Mouse (Mus musculus): ENCODE measurements around the gene Lfng. TPM values are rescaled to one million over a fixed set of nuclear protein-coding genes. Genes with fewer than 3 reads are reported as not detected.

The Lfng gene
- total and polyA plus RNA-seq, 3 experiments: 11.2 to 14.1 TPM; not detected in 1

DNA sequence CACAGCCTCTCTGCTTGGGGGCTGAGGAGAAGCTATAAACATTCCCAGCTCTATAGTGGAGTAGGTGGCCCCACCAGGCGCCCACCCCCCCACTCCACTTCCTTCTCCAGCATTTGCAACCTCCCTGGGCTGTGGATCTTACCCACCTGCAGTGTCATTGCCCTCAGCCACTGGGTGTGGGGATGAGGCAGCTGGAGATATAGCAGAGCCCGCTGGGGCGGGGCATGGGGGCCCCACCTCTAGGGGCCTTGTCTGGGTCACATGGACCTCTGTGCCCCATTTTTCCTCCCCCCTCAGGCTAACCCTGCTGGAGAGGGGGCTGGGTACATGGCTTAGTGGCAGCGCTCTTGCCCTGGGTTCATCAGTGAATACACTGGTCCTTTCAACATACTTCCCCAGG is 42.2 kb upstream of the Lfng start, which contains the start of gene Grifin:
Gene Grifin, minus strand, starts transcription at position 176 of the 400 bp plus-strand sequence.
- H3K4me1 ChIP-seq (ENCODE audit: control insufficient read depth in 1 of 2, insufficient read depth in 2 of 2, low read length in 2 of 2): peaks cover 5 to 16% of the 10 kb centered on the region in 2 experiments; a peak in 3 of 4 replicates
- H3K27ac ChIP-seq (ENCODE audit: control insufficient read depth, low read depth, low read length): no peak within 1 kb of the TSS
- peaks cover 0 to 5% of the 10 kb centered on the region in 2 experiments; a peak in 2 of 4 replicates for H3K36me3 ChIP-seq (ENCODE audit: control insufficient read depth in 1 of 2, insufficient read depth in 2 of 2, low read length in 2 of 2)

DNA sequence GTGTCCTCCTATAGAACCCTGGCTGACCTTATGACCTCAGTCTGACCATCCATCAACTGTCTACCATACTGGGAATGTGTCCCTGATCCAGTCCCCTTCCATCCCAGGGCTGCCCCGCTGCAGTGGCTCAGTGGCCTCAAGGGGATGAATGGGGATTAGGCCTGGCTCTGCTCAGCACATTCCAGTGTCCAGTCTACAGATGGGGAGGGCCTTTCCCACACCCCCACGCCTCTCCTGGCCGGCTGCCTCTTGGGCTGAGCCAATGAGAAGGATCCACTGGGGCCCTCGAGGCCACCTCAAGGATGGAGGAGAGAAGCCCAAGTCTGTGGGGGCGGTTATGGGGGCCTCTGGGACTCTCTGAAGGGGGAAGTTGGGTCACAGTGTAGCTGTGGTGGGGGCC is 41.7 kb upstream of the Lfng start:
- peaks cover 5 to 16% of the 10 kb centered on the region in 2 experiments; a peak in 3 of 4 replicates for H3K4me1 ChIP-seq (ENCODE audit: control insufficient read depth in 1 of 2, insufficient read depth in 2 of 2, low read length in 2 of 2)
- TF ChIP-seq CTCF (IDR thresholded peaks at IDR 0.05 in 2 of 3, conservative IDR thresholded peaks at IDR 0.05 in 1 of 3; ENCODE audit: control insufficient read depth in 1 of 3, insufficient read depth in 1 of 3, low read depth in 2 of 3, low read length in 3 of 3, poor library complexity in 1 of 3, severe bottlenecking in 1 of 3) (no peak), MEF2A (IDR thresholded peaks at IDR 0.05; ENCODE audit: extremely low read depth, insufficient replicate concordance, low read depth, low read length, poor library complexity, severe bottlenecking) (no peak), KAT2A (conservative IDR thresholded peaks at IDR 0.05; ENCODE audit: low read depth, low read length) (no peak), NELFE (IDR thresholded peaks at IDR 0.05; ENCODE audit: low read depth, low read length) (no peak), ELF1 (IDR thresholded peaks at IDR 0.05; ENCODE audit: low read depth, low read length) (no peak), USF2 (IDR thresholded peaks at IDR 0.05; ENCODE audit: borderline replicate concordance in 1 of 2, insufficient read depth in 1 of 2, low read depth in 1 of 2, low read length in 2 of 2) (no peak), CHD2 (IDR thresholded peaks at IDR 0.05; ENCODE audit: low read length) (no peak), TBP (IDR thresholded peaks at IDR 0.05; ENCODE audit: low read depth, low read length) (no peak), GATA1 (IDR thresholded peaks at IDR 0.05; ENCODE audit: low read depth, low read length) (no peak)
- DNase-seq (ENCODE audit: low read depth, low spot score): no peak

More for the DNA sequence above, 42.2 kb upstream of the Lfng start, which contains the start of gene Grifin:
- TF ChIP-seq ZC3H11A (IDR thresholded peaks at IDR 0.05; ENCODE audit: low read depth, low read length): no peak
- TF ChIP-seq USF1 (IDR thresholded peaks at IDR 0.05; ENCODE audit: low read depth, low read length): no peak
- no peak for TF ChIP-seq HCFC1 (IDR thresholded peaks at IDR 0.05; ENCODE audit: low read depth, low read length)
- TF ChIP-seq ETS1 (IDR thresholded peaks at IDR 0.05; ENCODE audit: low read depth, low read length): no peak
- no peak for TF ChIP-seq E2F4 (IDR thresholded peaks at IDR 0.05; ENCODE audit: borderline replicate concordance, low read depth, low read length)
- TF ChIP-seq BHLHE40 (IDR thresholded peaks at IDR 0.05; ENCODE audit: borderline replicate concordance, low read depth, low read length): no peak
- TF ChIP-seq MAZ (IDR thresholded peaks at IDR 0.05; ENCODE audit: low read depth, low read length): no peak
- no peak for TF ChIP-seq ZMIZ1 (IDR thresholded peaks at IDR 0.05; ENCODE audit: low read depth, low read length)
- no peak for TF ChIP-seq CHD1 (IDR thresholded peaks at IDR 0.05; ENCODE audit: low read depth, low read length)
- TF ChIP-seq TAL1 (IDR thresholded peaks at IDR 0.05; ENCODE audit: low read length): no peak
- no peak for TF ChIP-seq TBP (IDR thresholded peaks at IDR 0.05; ENCODE audit: low read depth, low read length)
- no peak for TF ChIP-seq POLR2AphosphoS2 (IDR thresholded peaks at IDR 0.05; ENCODE audit: low read length)
- no peak for TF ChIP-seq POLR2AphosphoS5 (IDR thresholded peaks at IDR 0.05; ENCODE audit: borderline replicate concordance, low read depth, low read length)
- TF ChIP-seq ZKSCAN1 (IDR thresholded peaks at IDR 0.05; ENCODE audit: low read depth, low read length): no peak
- no peak for TF ChIP-seq JUND (IDR thresholded peaks at IDR 0.05; ENCODE audit: low read depth, low read length)
- no peak for TF ChIP-seq MEF2A (IDR thresholded peaks at IDR 0.05; ENCODE audit: extremely low read depth, insufficient replicate concordance, low read depth, low read length, poor library complexity, severe bottlenecking)
- no peak for TF ChIP-seq GATA1 (IDR thresholded peaks at IDR 0.05; ENCODE audit: low read depth, low read length)
- TF ChIP-seq SIN3A (IDR thresholded peaks at IDR 0.05; ENCODE audit: low read length): no peak
- no peak for TF ChIP-seq MXI1 (IDR thresholded peaks at IDR 0.05; ENCODE audit: low read depth, low read length)
- TF ChIP-seq ZNF384 (IDR thresholded peaks at IDR 0.05; ENCODE audit: low read depth, low read length): no peak
- H3K79me2 ChIP-seq (ENCODE audit: control insufficient read depth, insufficient read depth, low read length, poor library complexity): no peaks in the 10 kb centered on the region
- H3K9me3 ChIP-seq (replicated peaks; ENCODE audit: insufficient read depth, low read length): no peaks in the 10 kb centered on the region
- no peak within 1 kb of the TSS for H3K4me3 ChIP-seq (ENCODE audit: control insufficient read depth in 1 of 2, insufficient read depth in 1 of 2, low read depth in 2 of 2, low read length in 2 of 2)
- DNase-seq (ENCODE audit: low read depth, low spot score): no peak
- H3K27me3 ChIP-seq (ENCODE audit: control insufficient read depth in 1 of 2, insufficient read depth in 2 of 2, low read length in 2 of 2): no peaks in the 10 kb centered on the region
- H3K9ac ChIP-seq (ENCODE audit: control insufficient read depth, low read depth, low read length, poor library complexity, severe bottlenecking): no peak within 1 kb of the TSS

More for the DNA sequence above, 41.7 kb upstream of the Lfng start:
- no peaks in the 10 kb centered on the region for H3K27me3 ChIP-seq (ENCODE audit: control insufficient read depth in 1 of 2, insufficient read depth in 2 of 2, low read length in 2 of 2)
- H3K79me2 ChIP-seq (ENCODE audit: control insufficient read depth, insufficient read depth, low read length, poor library complexity): no peaks in the 10 kb centered on the region
- no peak overlapping the region for H3K4me3 ChIP-seq (ENCODE audit: control insufficient read depth in 1 of 2, insufficient read depth in 1 of 2, low read depth in 2 of 2, low read length in 2 of 2)
- H3K9me3 ChIP-seq (replicated peaks; ENCODE audit: insufficient read depth, low read length): no peaks in the 10 kb centered on the region
- H3K27ac ChIP-seq (ENCODE audit: control insufficient read depth, low read depth, low read length): no peak overlapping the region
- H3K36me3 ChIP-seq (ENCODE audit: control insufficient read depth in 1 of 2, insufficient read depth in 2 of 2, low read length in 2 of 2): peaks cover 0 to 5% of the 10 kb centered on the region in 2 experiments; a peak in 2 of 4 replicates
- H3K9ac ChIP-seq (ENCODE audit: control insufficient read depth, low read depth, low read length, poor library complexity, severe bottlenecking): no peak overlapping the region

All from MEL (cell line).